Mouse (Mus musculus): ENCODE measurements at regions not wholly inside any gene's neighbourhood (a gene's known extent, or its start where the extent isn't known, plus 50 kb on each side); places are given as distances from the start of the nearest gene placed in this dataset.

GRCm38 (mm10) chr7:129699931-129700570 lies 108.4 kb downstream of the Wdr11 start:
- no peak for TF ChIP-seq CTCF (IDR thresholded peaks at IDR 0.05; ENCODE audit: extremely low read depth, insufficient read depth, low read length)
- no peak for TF ChIP-seq POLR2A (IDR thresholded peaks at IDR 0.05; ENCODE audit: extremely low read depth, insufficient read depth, low read length)

All from cortical plate, adult 2 months (tissue).